Mouse (Mus musculus) hindbrain, embryonic 11.5 days (tissue): ENCODE data around the gene Syvn1. TPM values are rescaled to one million over a fixed set of nuclear protein-coding genes. Genes with fewer than 3 reads are reported as not detected.

Experiments used
- polyA plus RNA-seq: library from polyadenylated mRNA; unstranded; fragments of >200 nt; fragmentation: Nextera tagmentation; extraction: Ambion mirVana; gene quantifications from 2 replicates; pipeline ENCODE4 v1.2.1, GENCODE M21; 2014

The Syvn1 gene
- polyA plus RNA-seq, 1 experiment from 2014 or later, result 27.1 TPM

Other genes with a start within 250 kb of the Syvn1 start
- gene Frmd8, start 171.3 kb upstream of the Syvn1 start, polyA plus RNA-seq, result 14.9 and 15.8 TPM in 2 replicates
- gene Slc25a45, start 168.8 kb upstream of the Syvn1 start, polyA plus RNA-seq, result 1.0 and 1.1 TPM in 2 replicates
- gene Tigd3, start 152.4 kb upstream of the Syvn1 start, polyA plus RNA-seq, result 7.0 and 7.5 TPM in 2 replicates
- gene Dpf2, start 133.6 kb upstream of the Syvn1 start, polyA plus RNA-seq, result 154 and 171 TPM in 2 replicates
- gene Cdc42ep2, start 121.8 kb upstream of the Syvn1 start, polyA plus RNA-seq, result 3.4 TPM in 2 replicates
- gene Pola2, start 82.4 kb upstream of the Syvn1 start, polyA plus RNA-seq, result 67.7 and 68.3 TPM in 2 replicates
- not detected in 2 replicates for gene Slc22a20, start 60.4 kb upstream of the Syvn1 start, polyA plus RNA-seq
- 3.8 and 4.2 TPM in 2 replicates for gene Capn1, start 30.7 kb upstream of the Syvn1 start, polyA plus RNA-seq
- gene Mrpl49, start 11.2 kb downstream of the Syvn1 start, polyA plus RNA-seq, result 81.7 and 86.6 TPM in 2 replicates
- gene Fau, start 11.3 kb downstream of the Syvn1 start, polyA plus RNA-seq, result 749 and 751 TPM in 2 replicates
- 39.7 and 41.1 TPM in 2 replicates for gene Znhit2, start 14.6 kb downstream of the Syvn1 start, polyA plus RNA-seq
- 36.0 and 38.1 TPM in 2 replicates for gene Tm7sf2, start 21.8 kb downstream of the Syvn1 start, polyA plus RNA-seq
- 47.4 and 49.7 TPM in 2 replicates for gene Vps51, start 30.7 kb downstream of the Syvn1 start, polyA plus RNA-seq
- not detected in 2 replicates for gene Tmem262, start 33.5 kb downstream of the Syvn1 start, polyA plus RNA-seq
- 1.4 and 1.7 TPM in 2 replicates for gene Gm28374, start 35.7 kb downstream of the Syvn1 start, polyA plus RNA-seq
- gene Zfpl1, start 38.4 kb downstream of the Syvn1 start, polyA plus RNA-seq, result 70.1 and 77.8 TPM in 2 replicates
- gene Cdca5, start 38.4 kb downstream of the Syvn1 start, polyA plus RNA-seq, result 45.8 and 51.5 TPM in 2 replicates
- gene AC131692.1, start 47.8 kb downstream of the Syvn1 start, polyA plus RNA-seq, result 0.49 and 0.62 TPM in 2 replicates
- gene Naaladl1, start 59.2 kb downstream of the Syvn1 start, polyA plus RNA-seq, result 0.38 and 0.59 TPM in 2 replicates
- 62.6 and 62.9 TPM in 2 replicates for gene Sac3d1, start 72.1 kb downstream of the Syvn1 start, polyA plus RNA-seq
- gene Snx15, start 81.7 kb downstream of the Syvn1 start, polyA plus RNA-seq, result 26.9 and 32.4 TPM in 2 replicates
- 0.32 TPM in 1 of 2 replicates, not detected in the other for gene Batf2, start 94.4 kb downstream of the Syvn1 start, polyA plus RNA-seq
- 80.0 and 82.4 TPM in 2 replicates for gene Arl2, start 95.0 kb downstream of the Syvn1 start, polyA plus RNA-seq
- gene Majin, start 137.8 kb downstream of the Syvn1 start, polyA plus RNA-seq, result not detected in 2 replicates
- 0.71 and 0.98 TPM in 2 replicates for gene Gpha2, start 179.8 kb downstream of the Syvn1 start, polyA plus RNA-seq
- 42.1 and 46.8 TPM in 2 replicates for gene Ppp2r5b, start 189.3 kb downstream of the Syvn1 start, polyA plus RNA-seq
- 7.0 and 8.1 TPM in 2 replicates for gene Atg2a, start 195.1 kb downstream of the Syvn1 start, polyA plus RNA-seq
- 62.6 and 67.4 TPM in 2 replicates for gene Ehd1, start 230.1 kb downstream of the Syvn1 start, polyA plus RNA-seq